Mouse (Mus musculus) ES-Bruce4 (cell line): ENCODE measurements around the gene Ankrd23. TPM values are rescaled to one million over a fixed set of nuclear protein-coding genes. Genes with fewer than 3 reads are reported as not detected.

Experiments used
- H3K27ac ChIP-seq: 2 replicates; pipeline ENCODE4 v1.5.1; 2012; ENCODE audit warnings: low read length, inconsistent platforms; ENCODE audit not compliant: insufficient read depth
- H3K27me3 ChIP-seq: 2 replicates; pipeline ENCODE4 v1.6.1; 2012; ENCODE audit warnings: mild to moderate bottlenecking, low read length, inconsistent platforms; ENCODE audit not compliant: control insufficient read depth, poor library complexity, insufficient read depth, severe bottlenecking
- H3K36me3 ChIP-seq: 2 replicates; pipeline ENCODE4 v1.6.1; 2012; ENCODE audit warnings: inconsistent platforms, mild to moderate bottlenecking, low read length, moderate library complexity; ENCODE audit not compliant: control insufficient read depth, poor library complexity, insufficient read depth, severe bottlenecking
- H3K4me1 ChIP-seq: one replicate; pipeline ENCODE4 v1.8.1; 2011; ENCODE audit warnings: low read length; ENCODE audit not compliant: control insufficient read depth, insufficient read depth
- H3K4me3 ChIP-seq: 2 replicates; pipeline ENCODE4 v1.5.1; 2011; ENCODE audit warnings: low read depth, mild to moderate bottlenecking, low read length
- H3K9ac ChIP-seq: 2 replicates; pipeline ENCODE4 v1.6.1; 2012; ENCODE audit warnings: low read depth, mild to moderate bottlenecking, inconsistent platforms; ENCODE audit not compliant: poor library complexity, severe bottlenecking
- H3K9me3 ChIP-seq: replicated peaks from 2 replicates; pipeline ENCODE4 v1.6.1; 2012; ENCODE audit warnings: mild to moderate bottlenecking, low read length, inconsistent platforms; ENCODE audit not compliant: control insufficient read depth, poor library complexity, insufficient read depth, severe bottlenecking
- CTCF ChIP-seq: IDR thresholded peaks from one replicate; pipeline ENCODE4 v1.8.1; 2011; ENCODE audit warnings: low read depth, low read length
- EP300 ChIP-seq: IDR thresholded peaks from 2 replicates; pipeline ENCODE4 v1.6.1; 2011; ENCODE audit warnings: low read depth, low read length; ENCODE audit not compliant: insufficient read depth
- POLR2A ChIP-seq: IDR thresholded peaks from one replicate; pipeline ENCODE4 v1.8.1; 2011; ENCODE audit warnings: low read length; ENCODE audit not compliant: insufficient read depth
- polyA plus RNA-seq: library from polyadenylated mRNA; stranded (reverse); fragments of >200 nt; gene quantifications from 2 replicates; pipeline ENCODE4 v1.2.4, GENCODE M21; 2011; ENCODE audit warnings: low read depth; ENCODE audit not compliant: missing spikeins, insufficient read depth, insufficient read length

Gene Ankrd23
- polyA plus RNA-seq, 1 experiment, result 6.8 TPM

DNA sequence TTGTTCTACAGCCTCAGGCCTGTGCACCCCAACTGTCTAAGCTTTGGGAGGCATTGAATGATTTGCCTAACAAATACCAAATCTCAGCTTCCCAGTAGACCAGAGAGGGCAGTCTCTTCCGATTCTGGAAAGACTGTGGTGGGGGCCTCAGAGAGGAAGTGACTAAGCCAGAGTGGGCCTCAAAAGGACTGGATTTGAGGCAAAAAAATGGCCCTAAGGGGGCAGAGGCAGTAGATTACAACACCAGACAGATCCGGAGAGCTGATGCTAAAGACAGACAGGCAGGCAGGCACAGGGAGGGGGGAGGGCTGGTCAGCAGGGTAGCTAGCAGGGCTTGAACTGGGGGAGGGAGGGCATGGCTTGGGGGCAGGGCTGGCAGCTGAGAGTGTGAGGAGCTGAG is 29.7 kb upstream of the Ankrd23 start:
- H3K27me3 ChIP-seq, result no peaks in the 10 kb centered on the region
- H3K4me3 ChIP-seq, result no peak overlapping the region
- no peaks in the 10 kb centered on the region for H3K4me1 ChIP-seq
- no peak overlapping the region for H3K9ac ChIP-seq
- H3K36me3 ChIP-seq, result no peaks in the 10 kb centered on the region
- H3K9me3 ChIP-seq, result no peaks in the 10 kb centered on the region
- TF ChIP-seq POLR2A (no peak), EP300 (no peak), CTCF (no peak)
- no peak overlapping the region for H3K27ac ChIP-seq

DNA sequence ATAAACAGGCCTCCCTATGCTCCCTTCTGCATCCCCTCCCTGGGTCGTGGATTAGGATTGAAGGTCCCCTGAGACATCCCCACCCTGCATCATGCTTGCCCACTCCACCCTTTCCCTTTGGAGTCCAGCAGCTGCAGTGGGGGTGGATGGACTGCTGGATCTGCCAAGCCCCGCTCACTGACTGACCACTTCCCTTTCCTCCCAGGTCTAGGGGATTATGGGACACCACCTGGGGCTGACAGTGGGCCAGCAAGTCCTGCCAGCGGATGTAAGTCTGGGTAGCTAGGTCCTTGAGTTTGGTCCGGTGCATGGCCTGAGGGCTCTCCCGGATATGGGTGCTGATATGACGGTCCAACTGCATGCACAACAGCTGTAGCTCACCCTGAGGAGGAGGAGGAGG is 27.4 kb upstream of the Ankrd23 start:
- no peak overlapping the region for H3K4me3 ChIP-seq
- H3K27me3 ChIP-seq, result no peaks in the 10 kb centered on the region
- no peak overlapping the region for H3K9ac ChIP-seq
- no peaks in the 10 kb centered on the region for H3K4me1 ChIP-seq
- H3K36me3 ChIP-seq, result no peaks in the 10 kb centered on the region
- no peaks in the 10 kb centered on the region for H3K9me3 ChIP-seq
- no peak overlapping the region for H3K27ac ChIP-seq
- TF ChIP-seq EP300 (no peak), POLR2A (no peak), CTCF (no peak)

DNA sequence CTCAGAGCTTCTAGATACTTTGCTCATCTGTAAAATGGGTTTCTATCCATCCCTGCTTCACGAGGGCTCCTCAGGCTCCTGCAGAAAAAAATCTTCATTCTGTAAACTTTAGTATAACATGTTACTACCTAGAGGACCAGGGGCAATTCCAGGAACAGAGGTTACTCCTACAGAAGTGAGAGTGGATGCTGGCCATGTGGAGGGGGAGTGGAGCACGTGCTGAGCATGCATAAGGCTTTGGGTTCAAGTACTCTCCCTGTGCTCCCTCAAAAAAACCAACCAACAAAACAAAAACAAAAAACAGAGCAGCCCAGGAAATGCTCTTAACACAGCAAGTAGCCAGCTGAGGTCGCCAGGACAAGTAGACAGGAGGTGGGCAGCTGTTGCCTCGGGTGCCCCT is 26.9 kb upstream of the Ankrd23 start:
- TF ChIP-seq CTCF, result no peak
- no peak for TF ChIP-seq POLR2A
- TF ChIP-seq EP300, result no peak
- Histone ChIP-seq H3K27me3 (no peaks in the 10 kb centered on the region), H3K36me3 (no peaks in the 10 kb centered on the region), H3K4me3 (no peak overlapping the region), H3K27ac (no peak overlapping the region), H3K9me3 (no peaks in the 10 kb centered on the region), H3K9ac (no peak overlapping the region), H3K4me1 (no peaks in the 10 kb centered on the region)

DNA sequence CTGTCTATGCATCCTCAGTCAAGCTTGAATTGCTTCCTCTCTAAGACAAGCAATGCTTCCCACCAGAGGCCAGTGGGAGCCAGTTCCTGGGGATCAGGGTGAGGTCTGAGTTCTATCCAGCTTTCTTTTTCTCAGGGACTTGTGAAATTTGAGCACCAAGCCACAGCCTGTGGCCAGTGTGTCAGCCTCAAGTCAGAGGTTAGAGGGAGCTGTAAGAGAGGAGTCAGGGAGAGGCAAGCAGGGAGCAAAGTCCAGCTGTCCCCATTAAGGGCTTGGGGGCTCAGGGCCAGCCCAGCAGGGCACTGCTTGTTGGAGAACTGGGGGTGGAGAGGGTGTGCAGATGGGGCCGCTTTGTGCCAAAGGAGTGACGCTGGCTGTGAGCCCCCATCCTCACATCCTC is 26.5 kb upstream of the Ankrd23 start:
- Histone ChIP-seq H3K27ac (no peak overlapping the region), H3K9me3 (no peaks in the 10 kb centered on the region), H3K4me1 (no peaks in the 10 kb centered on the region), H3K9ac (no peak overlapping the region), H3K36me3 (no peaks in the 10 kb centered on the region), H3K27me3 (no peaks in the 10 kb centered on the region), H3K4me3 (no peak overlapping the region)
- TF ChIP-seq CTCF (no peak), POLR2A (no peak), EP300 (no peak)

DNA sequence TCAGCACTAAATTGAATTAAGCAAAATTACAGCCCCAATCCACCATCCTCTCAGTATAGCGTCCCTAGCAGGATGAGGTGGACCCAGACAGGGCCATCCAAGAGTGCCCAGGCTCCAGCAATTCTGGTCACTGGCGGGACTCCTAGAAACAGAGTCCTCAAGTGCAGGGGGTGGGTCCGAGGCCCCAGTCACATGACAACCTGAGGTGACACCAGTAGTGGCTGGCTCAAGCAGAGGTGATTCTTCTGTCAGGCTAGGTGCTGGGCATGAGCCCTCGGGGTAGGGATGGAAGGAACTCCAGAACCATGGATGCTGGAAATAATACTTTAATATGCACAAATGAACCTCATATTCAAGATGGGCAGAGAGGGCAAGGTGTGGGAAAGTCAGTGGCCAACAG is 25.7 kb upstream of the Ankrd23 start:
- Histone ChIP-seq H3K4me1 (no peaks in the 10 kb centered on the region), H3K27ac (no peak overlapping the region), H3K4me3 (no peak overlapping the region), H3K27me3 (no peaks in the 10 kb centered on the region), H3K9ac (no peak overlapping the region), H3K9me3 (no peaks in the 10 kb centered on the region), H3K36me3 (no peaks in the 10 kb centered on the region)
- TF ChIP-seq POLR2A, result no peak
- no peak for TF ChIP-seq EP300
- no peak for TF ChIP-seq CTCF

DNA sequence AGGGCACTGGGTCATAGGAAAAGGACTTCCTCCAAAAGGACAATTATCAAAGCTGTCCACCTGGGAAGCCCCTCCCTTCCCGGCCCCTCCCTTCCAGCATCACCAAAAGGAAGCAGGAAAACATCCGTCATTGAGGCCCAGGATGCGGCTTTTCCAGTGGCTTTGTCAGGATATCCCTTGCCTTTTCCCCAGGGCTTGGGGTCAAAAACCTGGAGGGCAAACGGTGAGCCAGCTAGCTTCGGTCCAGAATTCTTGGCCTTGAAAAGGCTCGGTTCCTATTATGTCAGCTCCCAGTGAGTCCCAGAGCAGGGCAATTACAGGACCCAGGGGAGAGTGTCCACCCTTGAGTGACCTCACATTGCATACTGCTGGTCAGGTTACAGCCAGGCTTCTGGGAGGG is 24.2 kb upstream of the Ankrd23 start:
- no peaks in the 10 kb centered on the region for H3K9me3 ChIP-seq
- H3K27me3 ChIP-seq, result no peaks in the 10 kb centered on the region
- TF ChIP-seq CTCF, result no peak
- H3K4me3 ChIP-seq, result no peak overlapping the region
- no peak overlapping the region for H3K9ac ChIP-seq
- H3K36me3 ChIP-seq, result no peaks in the 10 kb centered on the region
- no peak overlapping the region for H3K27ac ChIP-seq
- H3K4me1 ChIP-seq, result no peaks in the 10 kb centered on the region
